Mouse (Mus musculus) layer of hippocampus, adult 9-11 months (tissue): ENCODE data around the gene Tcf7l2.

Source experiments
- DNase-seq: peaks from one replicate; pipeline ENCODE4 v3.0.0; 2022

Gene Tcf7l2

GRCm38 (mm10) chr19:55761086-55761485 lies 19.5 kb downstream of the Tcf7l2 start:
- DNase-seq: no peak

GRCm38 (mm10) chr19:55762187-55762586 lies 20.6 kb downstream of the Tcf7l2 start:
- DNase-seq: no peak

- no peak for DNase-seq
Observed at GRCm38 (mm10) chr19:55765814-55766213, 24.2 kb downstream of the Tcf7l2 start.

GRCm38 (mm10) chr19:55767104-55767503 lies 25.5 kb downstream of the Tcf7l2 start:
- no peak for DNase-seq

GRCm38 (mm10) chr19:55767579-55767978 lies 26.0 kb downstream of the Tcf7l2 start:
- DNase-seq: no peak

- no peak for DNase-seq
Observed at GRCm38 (mm10) chr19:55768246-55768645, 26.6 kb downstream of the Tcf7l2 start.

GRCm38 (mm10) chr19:55768889-55769288 lies 27.3 kb downstream of the Tcf7l2 start:
- no peak for DNase-seq

GRCm38 (mm10) chr19:55774334-55774733 lies 32.7 kb downstream of the Tcf7l2 start:
- no peak for DNase-seq

- no peak for DNase-seq
Observed at GRCm38 (mm10) chr19:55774824-55775223, 33.2 kb downstream of the Tcf7l2 start.

GRCm38 (mm10) chr19:55779871-55780270 lies 38.3 kb downstream of the Tcf7l2 start:
- DNase-seq: no peak

- DNase-seq: no peak
Observed at GRCm38 (mm10) chr19:55781087-55781486, 39.5 kb downstream of the Tcf7l2 start.

GRCm38 (mm10) chr19:55781681-55782080 lies 40.1 kb downstream of the Tcf7l2 start:
- no peak for DNase-seq

GRCm38 (mm10) chr19:55784796-55785418 lies 43.3 kb downstream of the Tcf7l2 start:
- DNase-seq: no peak

- no peak for DNase-seq
Observed at GRCm38 (mm10) chr19:55787420-55787819, 45.8 kb downstream of the Tcf7l2 start.

- peak; percentile 53 for DNase-seq
Observed at GRCm38 (mm10) chr19:55788285-55788904, 46.8 kb downstream of the Tcf7l2 start.

- no peak for DNase-seq
Observed at GRCm38 (mm10) chr19:55788905-55789295, 47.3 kb downstream of the Tcf7l2 start.

GRCm38 (mm10) chr19:55789838-55790237 lies 48.2 kb downstream of the Tcf7l2 start:
- no peak for DNase-seq

GRCm38 (mm10) chr19:55791293-55791692 lies 49.7 kb downstream of the Tcf7l2 start:
- no peak for DNase-seq

- DNase-seq: peak; percentile 17
Observed at GRCm38 (mm10) chr19:55791886-55792285, 50.3 kb downstream of the Tcf7l2 start.

- no peak for DNase-seq
Observed at GRCm38 (mm10) chr19:55792571-55792970, 51.0 kb downstream of the Tcf7l2 start.

GRCm38 (mm10) chr19:55793029-55793428 lies 51.4 kb downstream of the Tcf7l2 start:
- DNase-seq: no peak

GRCm38 (mm10) chr19:55794194-55794945 lies 52.8 kb downstream of the Tcf7l2 start:
- no peak for DNase-seq

- DNase-seq: no peak
Observed at GRCm38 (mm10) chr19:55794946-55795340, 53.3 kb downstream of the Tcf7l2 start.

GRCm38 (mm10) chr19:55795349-55795748 lies 53.7 kb downstream of the Tcf7l2 start:
- DNase-seq: no peak
